Mouse (Mus musculus) thymus, postnatal 0 days (tissue): Measurements from ENCODE around the gene Pias1. TPM values are rescaled to one million over a fixed set of nuclear protein-coding genes. Genes with fewer than 3 reads are reported as not detected.

Experiments used
- DNase-seq: peaks from one replicate; pipeline ENCODE4 v3.0.0-alpha.2; 2015; ENCODE audit warnings: low spot score
- polyA plus RNA-seq: library from polyadenylated mRNA; unstranded; fragments of >200 nt; fragmentation: Nextera tagmentation; extraction: Ambion mirVana; gene quantifications from 2 replicates; pipeline ENCODE4 v1.2.1, GENCODE M21; 2015

The Pias1 gene
- polyA plus RNA-seq, 1 experiment from 2014 or later: 53.0 TPM

GRCm38 (mm10) chr9:62858266-62859019 lies 129.3 kb downstream of the Pias1 start:
- DNase-seq: no peak

DNA sequence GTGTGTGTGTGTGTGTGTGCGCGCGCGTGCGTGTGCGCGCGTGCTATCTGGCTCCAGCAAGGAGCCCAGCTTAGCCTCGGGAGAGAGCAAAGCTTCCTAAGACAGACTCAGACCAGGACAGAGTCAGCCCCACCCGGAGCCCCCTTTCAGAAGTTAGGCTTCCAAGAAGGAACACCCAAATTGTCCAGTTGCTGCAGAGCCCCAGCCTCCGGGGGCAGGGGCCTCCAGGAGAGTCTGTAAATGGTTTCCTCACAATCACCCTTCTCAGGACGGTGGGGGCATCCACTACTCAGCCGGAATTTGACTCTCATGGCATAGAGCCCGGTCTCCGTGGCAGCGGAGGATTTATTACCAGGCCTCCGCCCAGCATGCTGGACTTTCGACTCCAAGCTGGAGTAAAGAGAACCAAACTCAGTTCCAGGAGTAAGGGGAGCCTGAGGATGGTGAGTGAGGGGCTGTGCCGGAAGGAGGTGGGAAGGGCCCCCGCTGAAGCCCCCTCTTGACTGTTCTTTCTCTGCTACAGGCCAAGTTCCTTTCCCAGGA lies 129.9 kb downstream of the Pias1 start, which contains the start of gene Calml4:
Gene Calml4 (plus strand): TSS at position 362 of the 543 bp plus-strand sequence.
- DNase-seq: no peak

DNA sequence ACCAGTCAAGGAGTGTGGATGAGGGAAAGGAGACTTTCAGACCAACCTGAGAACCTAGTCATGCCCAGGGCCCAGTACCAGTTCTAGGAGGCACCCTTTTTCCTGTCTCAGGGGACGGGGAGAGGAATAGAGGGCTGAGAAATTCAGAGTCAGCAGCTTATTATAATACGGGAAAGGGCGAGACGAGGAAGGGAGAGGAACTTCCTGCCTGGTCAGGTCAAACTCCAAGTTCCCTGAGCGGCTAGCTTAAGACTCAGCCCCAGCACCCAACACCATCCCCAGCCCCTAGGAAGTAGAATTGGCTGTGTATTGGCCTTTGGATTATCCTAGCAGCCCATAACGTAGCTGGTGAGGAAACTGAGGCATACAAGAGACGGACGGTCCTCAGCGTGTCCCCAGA lies 130.5 kb downstream of the Pias1 start:
- no peak for DNase-seq

DNA sequence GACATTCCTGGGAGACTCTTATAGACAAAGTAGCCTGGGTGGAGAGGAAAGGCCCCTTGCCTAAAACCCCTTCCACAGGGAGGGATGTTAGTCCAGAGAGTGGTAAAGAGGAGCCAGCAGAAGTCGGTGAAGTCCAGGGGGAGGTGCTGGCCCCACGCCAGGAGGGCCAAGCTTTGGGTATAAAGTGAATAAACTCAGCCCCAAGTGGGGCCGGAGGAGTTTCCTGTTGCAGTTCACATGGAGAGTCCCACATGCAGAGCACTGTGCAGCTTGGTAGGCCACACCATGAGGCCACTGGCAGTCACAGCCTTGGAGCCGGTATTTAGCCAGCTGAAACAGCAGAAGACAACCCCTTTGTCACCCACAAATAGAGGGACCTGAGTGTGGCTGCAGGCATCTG lies 133.2 kb downstream of the Pias1 start:
- DNase-seq: no peak

GRCm38 (mm10) chr9:62851571-62851970 lies 136.2 kb downstream of the Pias1 start:
- peak; percentile 84 for DNase-seq

DNA sequence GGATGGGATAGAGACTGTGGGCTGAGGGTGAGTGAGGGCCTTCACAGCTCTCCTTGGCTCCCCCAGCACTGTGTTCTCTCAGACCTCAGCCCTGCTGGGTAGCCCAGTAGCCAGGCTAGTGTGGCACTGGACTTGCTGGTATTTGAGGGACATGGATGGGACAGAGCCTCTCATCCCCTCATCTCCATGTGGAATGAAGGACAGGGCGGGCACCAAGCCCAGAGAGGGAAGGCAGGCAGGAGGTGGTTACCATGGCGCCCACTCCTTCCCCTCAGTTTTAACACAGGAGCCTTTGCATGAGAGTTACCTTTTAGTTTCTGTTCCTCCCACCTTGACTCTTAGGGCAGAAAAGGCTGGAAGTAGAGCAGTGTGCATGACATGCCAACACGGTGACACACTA lies 139.1 kb downstream of the Pias1 start:
- DNase-seq: no peak

- peak; percentile 89 for DNase-seq
These were observed 140.0 kb downstream of the Pias1 start for GRCm38 (mm10) chr9:62847694-62848093.

DNA sequence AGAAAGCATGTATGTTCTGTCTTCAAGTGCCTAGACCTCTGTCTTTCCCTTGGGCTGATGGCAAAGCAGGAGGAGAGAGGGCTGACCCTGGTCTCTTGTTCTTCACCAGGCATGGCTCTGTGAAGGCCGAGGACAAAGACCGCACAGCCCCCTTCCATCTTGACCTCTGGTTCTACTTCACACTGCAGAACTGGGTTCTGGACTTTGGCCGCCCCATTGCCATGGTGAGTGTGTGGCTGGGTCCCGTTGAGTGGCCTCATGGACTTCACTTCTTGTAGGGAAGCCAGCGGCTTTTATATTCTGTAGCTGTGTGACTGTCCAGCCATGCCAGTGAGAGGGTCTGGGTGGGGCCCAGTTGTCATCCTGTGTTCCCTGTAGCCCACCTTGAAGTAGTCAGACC lies 143.3 kb downstream of the Pias1 start:
- no peak for DNase-seq

- DNase-seq: no peak
These were observed 144.2 kb downstream of the Pias1 start for GRCm38 (mm10) chr9:62843356-62844024.

GRCm38 (mm10) chr9:62839172-62839770 lies 148.5 kb downstream of the Pias1 start:
- no peak for DNase-seq

GRCm38 (mm10) chr9:62838506-62839171 lies 149.1 kb downstream of the Pias1 start, which contains the start of gene Cln6:
TSS of gene Cln6 (plus strand) at chr9:62838785.
- peak; percentile 85 for DNase-seq

DNA sequence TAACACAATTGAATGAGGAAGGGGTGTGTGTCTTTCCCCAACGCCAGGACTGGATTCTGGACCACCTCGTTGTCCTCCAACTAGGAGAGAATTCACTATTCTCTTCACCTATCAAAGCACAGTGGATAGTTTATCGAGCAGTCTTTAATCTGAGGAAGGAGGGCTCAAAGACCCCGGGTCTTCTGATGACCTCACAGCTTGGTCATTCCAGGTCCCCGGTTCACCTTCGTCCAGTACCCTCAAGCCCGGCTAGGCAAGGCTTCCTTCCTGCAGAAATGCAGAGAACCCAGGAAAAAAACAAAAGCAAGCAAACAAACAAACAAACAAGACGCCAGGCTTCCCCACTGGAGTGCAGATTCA lies 149.6 kb downstream of the Pias1 start:
- peak; percentile 20 for DNase-seq

- DNase-seq: no peak
These were observed 150.1 kb downstream of the Pias1 start for GRCm38 (mm10) chr9:62837611-62838010.

- DNase-seq: no peak
These were observed 151.8 kb downstream of the Pias1 start for GRCm38 (mm10) chr9:62835705-62836446.

DNA sequence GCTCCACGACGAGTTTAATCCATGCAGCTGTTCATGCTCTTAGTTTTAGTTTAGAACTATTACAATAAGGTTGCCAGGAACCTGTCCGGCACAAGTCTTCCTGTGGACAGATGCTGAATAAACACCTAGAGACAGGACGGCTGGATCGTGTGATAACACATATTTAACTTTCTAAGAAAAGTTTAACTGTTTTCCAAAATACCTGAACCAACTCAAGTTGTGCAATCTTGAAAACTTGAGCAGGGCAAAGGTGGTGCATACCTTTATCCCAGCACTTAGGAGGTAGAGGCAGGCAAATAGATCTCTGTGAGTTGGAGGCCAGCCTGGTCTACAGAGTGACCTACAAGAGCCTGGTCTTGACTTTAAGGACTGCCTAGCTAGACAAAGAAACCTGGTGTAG lies 152.8 kb downstream of the Pias1 start:
- no peak for DNase-seq

DNA sequence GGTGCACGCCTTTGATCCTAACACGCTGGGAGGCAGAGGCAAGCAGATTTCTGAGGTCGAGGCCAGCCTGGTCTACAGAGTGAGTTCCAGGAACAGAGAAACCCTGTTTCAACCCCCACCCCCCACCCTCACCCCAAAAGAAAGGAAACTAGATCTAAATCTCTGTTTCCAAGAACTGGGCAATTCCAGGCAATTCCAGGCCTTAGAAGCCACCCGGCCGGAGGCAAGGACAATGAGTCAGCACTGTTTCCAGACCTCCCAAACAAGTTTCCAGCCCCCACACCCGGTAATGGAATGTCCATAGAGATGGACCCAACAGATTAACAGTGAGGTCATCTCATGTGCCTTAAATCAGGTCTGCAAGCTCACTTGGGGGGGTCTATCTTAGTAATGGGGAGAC lies 157.8 kb downstream of the Pias1 start:
- no peak for DNase-seq

- DNase-seq: peak; percentile 92
These were observed 159.1 kb downstream of the Pias1 start for GRCm38 (mm10) chr9:62828662-62829086.
